Mouse (Mus musculus) regulatory T cell (primary cell): ENCODE measurements around the gene Akap13.

Experiments
- in situ Hi-C: fragments of 300-600 bp; cut with MboI, MseI; formaldehyde crosslinking; loops from one replicate; pipeline ENCODE4 v1.15.1; 2025; ENCODE audit warnings: high pct_unique_total_duplicates

Gene Akap13

GRCm38 (mm10) chr7:75456152-75456888 is 986 bp downstream of the Akap13 start:
- in situ Hi-C loops: no loop called here

- in situ Hi-C loops: loop anchor here (5.0 kb wide), 1 partner anchor 68 kb away; no protein-coding TSS in a partner anchor
Observed at GRCm38 (mm10) chr7:75460290-75460689, 5.0 kb downstream of the Akap13 start.

GRCm38 (mm10) chr7:75463579-75464162 is 8.3 kb downstream of the Akap13 start:
- in situ Hi-C loops: loop anchor here (5.0 kb wide), 1 partner anchor 71 kb away; no protein-coding TSS in a partner anchor

- in situ Hi-C loops: no loop called here
Observed at GRCm38 (mm10) chr7:75467791-75468190, 12.5 kb downstream of the Akap13 start.

GRCm38 (mm10) chr7:75470318-75470925 is 15.1 kb downstream of the Akap13 start:
- in situ Hi-C loops: no loop called here

GRCm38 (mm10) chr7:75472316-75473195 is 17.2 kb downstream of the Akap13 start:
- in situ Hi-C loops: no loop called here

GRCm38 (mm10) chr7:75473294-75473693 is 18.0 kb downstream of the Akap13 start:
- in situ Hi-C loops: no loop called here

GRCm38 (mm10) chr7:75474064-75474463 is 18.7 kb downstream of the Akap13 start:
- in situ Hi-C loops: no loop called here

- in situ Hi-C loops: no loop called here
Observed at GRCm38 (mm10) chr7:75474564-75475150, 19.3 kb downstream of the Akap13 start.

GRCm38 (mm10) chr7:75478060-75478459 is 22.7 kb downstream of the Akap13 start:
- in situ Hi-C loops: no loop called here

GRCm38 (mm10) chr7:75480721-75481426 is 25.5 kb downstream of the Akap13 start:
- in situ Hi-C loops: loop anchor here (5.0 kb wide), 1 partner anchor 49 kb away; no protein-coding TSS in a partner anchor

GRCm38 (mm10) chr7:75486031-75486430 is 30.7 kb downstream of the Akap13 start:
- in situ Hi-C loops: no loop called here

- in situ Hi-C loops: no loop called here
Observed at GRCm38 (mm10) chr7:75495941-75496441, 40.7 kb downstream of the Akap13 start.

GRCm38 (mm10) chr7:75498627-75499026 is 43.3 kb downstream of the Akap13 start:
- in situ Hi-C loops: no loop called here

GRCm38 (mm10) chr7:75499271-75499670 is 43.9 kb downstream of the Akap13 start:
- in situ Hi-C loops: no loop called here

- in situ Hi-C loops: loop anchor here (5.0 to 25.0 kb wide), 2 partner anchors 48 to 363 kb away; no protein-coding TSS in a partner anchor
Observed at GRCm38 (mm10) chr7:75500164-75500563, 44.8 kb downstream of the Akap13 start.

- in situ Hi-C loops: loop anchor here (5.0 to 25.0 kb wide), 2 partner anchors 48 to 363 kb away; no protein-coding TSS in a partner anchor
Observed at GRCm38 (mm10) chr7:75500793-75501192, 45.5 kb downstream of the Akap13 start.

- in situ Hi-C loops: loop anchor here (5.0 to 25.0 kb wide), 2 partner anchors 52 to 367 kb away; no protein-coding TSS in a partner anchor
Observed at GRCm38 (mm10) chr7:75504524-75504923, 49.2 kb downstream of the Akap13 start.

GRCm38 (mm10) chr7:75506628-75507027 is 51.3 kb downstream of the Akap13 start:
- in situ Hi-C loops: loop anchor here (25.0 kb wide), 1 partner anchor 369 kb away; no protein-coding TSS in a partner anchor
